Mouse (Mus musculus): Measurements from ENCODE around the gene BC025920. TPM values are rescaled to one million over a fixed set of nuclear protein-coding genes. Genes with fewer than 3 reads are reported as not detected.

BC025920 gene
- total RNA-seq, 1 experiment from 2014 or later: 2.6 TPM

DNA sequence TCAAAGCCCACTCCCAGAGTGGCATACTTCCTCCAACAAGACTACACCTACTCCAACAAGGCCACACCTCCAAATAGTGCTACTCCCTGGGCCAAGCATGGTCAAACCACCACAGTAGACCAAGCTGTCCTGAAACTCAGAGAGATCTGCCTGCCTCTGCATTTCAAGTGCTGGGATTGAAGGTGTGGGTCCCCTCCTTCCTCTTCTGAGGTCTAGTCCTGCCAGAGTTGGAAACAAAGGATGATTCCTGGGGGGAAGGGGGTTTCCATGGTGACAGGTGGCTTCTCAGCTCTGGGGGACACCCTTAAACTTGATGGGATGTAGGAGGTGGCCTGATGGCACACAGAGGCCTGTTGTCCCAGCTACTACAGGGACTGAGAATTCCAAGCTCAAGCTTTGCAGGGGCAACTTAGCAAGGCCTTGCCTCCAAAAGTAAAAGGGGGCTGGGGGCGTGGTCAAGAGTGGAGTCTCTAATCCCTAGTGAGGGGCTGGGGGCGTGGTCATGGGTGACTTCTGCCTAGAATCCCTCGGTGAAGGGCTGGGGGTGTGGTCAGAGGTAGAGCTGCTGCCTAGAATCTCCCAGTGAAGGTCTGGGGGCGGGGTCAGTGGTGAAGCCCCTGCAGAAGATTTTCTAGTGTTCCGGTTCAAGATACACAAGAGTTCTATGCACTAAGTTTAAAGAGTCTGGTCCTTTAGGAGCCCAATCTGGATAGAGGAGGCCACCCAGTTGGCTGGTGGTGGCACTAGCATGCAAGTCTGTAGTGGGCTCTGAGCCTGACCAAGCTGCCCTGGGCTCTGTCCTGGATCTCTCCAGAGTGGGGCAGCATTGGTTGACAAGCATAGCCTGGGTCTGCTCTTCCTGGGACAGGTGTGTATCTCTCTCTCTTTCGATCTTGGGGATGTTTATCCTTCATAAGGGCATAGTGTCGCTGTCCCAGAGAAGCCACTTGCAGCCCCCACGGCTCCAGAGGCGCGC is 31.7 kb upstream of the BC025920 start, which contains the start of gene Tle2:
TSS of gene Tle2 (plus strand) at position 481 of the 976 bp plus-strand sequence.
- no peak for DNase-seq

DNA sequence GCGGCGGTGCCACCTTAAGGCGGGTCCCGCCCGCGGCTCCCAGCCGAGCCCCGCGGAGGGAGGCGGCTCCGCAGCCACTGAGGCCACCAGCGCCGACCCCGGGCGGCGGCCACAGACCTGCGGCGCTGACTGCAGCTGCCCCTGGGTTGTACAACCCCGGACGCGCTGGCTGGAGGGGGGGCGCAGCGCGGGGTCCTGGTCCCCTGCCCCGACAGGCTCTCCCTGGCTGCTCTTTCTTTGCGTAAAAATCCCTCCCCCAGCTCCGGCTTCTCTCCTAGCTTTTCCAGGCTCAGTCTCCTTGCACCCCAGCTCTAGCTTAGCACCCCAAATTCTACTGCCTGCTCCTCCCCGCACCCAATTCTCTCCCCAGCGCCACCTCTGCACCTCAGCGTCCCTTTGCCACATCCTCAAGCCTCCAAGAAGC is 30.9 kb upstream of the BC025920 start:
- peak; percentile 70 for DNase-seq

DNA sequence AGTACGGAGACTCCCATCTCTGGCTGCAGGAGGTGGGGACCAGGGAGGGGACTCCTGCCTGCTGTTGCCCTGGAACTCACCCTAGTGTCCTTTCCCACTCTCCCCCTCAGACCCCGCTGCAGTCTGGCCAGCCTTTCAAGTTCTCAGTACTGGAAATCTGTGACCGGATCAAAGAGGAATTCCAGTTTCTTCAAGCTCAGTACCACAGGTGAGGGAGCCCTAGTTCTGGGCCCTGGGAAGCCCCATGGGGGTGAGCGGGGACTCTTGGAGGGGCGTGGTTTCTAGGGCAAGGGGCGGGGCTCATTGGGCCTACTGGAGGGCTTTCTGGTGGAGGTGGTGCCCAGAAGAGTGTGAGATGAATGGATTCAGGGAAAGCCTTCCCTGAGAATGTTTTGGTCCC is 30.4 kb upstream of the BC025920 start:
- no peak for DNase-seq

DNA sequence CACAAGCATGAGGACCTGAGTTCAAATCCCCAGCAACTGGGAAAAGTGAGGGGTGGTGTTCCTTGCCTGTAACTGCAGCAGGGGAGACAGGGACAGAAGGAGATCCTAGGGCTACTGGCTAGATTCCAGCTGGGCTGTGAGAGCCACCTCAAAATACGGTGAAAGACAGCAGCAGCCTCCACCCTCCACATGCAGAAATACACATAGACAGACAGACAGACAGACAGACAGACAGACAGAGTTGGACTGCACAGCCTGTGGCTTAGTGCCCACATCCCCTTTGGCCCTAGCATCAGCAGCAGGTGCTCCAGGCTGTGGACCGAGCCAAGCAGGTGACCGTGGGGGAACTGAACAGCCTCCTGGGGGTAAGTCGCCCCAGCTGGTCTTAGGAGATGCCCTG is 26.1 kb upstream of the BC025920 start:
- DNase-seq: no peak

DNA sequence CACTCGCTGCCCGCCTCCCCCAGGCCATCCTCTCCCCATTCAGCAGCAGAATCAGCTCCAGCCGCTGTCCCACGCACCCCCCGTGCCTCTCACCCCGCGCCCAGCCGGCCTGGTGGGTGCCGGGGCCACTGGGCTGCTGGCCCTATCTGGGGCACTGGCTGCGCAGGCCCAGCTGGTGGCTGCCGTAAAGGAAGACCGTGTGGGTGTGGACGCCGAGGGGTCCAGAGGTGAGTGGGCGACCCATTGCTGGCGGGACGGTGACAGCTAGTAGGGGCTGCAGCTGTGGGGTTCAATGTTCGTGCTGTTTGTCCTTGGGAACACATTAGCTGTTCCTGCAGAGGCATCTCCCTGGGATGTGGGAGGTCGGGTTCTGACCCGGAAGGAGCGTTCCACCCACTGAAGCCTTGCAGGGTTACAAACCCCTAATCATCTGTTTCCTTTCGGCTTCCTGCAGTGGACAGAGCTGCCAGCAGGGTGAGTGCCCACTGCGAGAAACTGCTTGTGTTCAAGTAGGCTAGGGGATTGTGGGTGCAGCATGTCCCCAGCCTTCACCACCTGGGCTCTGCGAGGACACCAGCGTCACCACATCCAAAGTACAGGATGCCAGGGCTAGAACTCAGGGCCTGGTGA is 25.5 kb upstream of the BC025920 start:
- DNase-seq: no peak

DNA sequence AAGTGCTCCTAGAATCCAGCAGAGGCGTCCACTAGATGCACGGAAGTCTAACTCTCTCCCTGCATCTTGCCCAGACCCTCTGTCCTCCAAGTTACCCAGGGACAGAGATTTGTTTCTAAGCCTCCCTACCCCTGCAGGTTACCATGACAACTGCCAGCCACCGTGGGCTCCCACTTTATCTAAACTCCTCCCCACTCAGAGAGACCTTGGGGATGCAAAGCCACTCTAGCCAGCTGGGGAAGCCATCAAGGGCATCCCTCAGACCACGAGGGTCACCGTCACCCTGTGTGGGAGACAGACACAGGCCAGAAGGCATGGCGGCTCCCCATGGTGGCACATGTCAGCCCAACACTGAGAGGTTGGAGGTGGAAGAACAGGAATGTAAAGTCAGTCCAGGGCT is 22.7 kb upstream of the BC025920 start:
- no peak for DNase-seq

DNA sequence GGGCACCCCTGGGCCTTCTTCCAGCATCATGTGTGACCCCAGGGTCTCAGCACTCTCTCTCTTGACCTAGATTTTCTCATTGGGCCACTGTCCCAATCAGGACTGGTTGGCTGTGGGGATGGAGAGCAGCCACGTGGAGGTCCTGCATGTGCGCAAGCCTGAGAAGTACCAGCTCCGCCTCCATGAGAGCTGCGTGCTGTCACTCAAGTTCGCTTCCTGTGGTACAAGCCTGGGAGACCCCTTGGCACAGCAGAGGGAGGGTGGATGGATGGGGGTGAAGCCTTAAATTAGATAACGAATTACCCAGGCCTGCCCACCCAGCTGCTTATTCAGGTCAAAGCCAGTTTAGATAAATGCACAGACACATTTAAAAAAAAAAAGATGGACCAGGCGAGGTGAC is 17.3 kb upstream of the BC025920 start:
- no peak for DNase-seq

DNA sequence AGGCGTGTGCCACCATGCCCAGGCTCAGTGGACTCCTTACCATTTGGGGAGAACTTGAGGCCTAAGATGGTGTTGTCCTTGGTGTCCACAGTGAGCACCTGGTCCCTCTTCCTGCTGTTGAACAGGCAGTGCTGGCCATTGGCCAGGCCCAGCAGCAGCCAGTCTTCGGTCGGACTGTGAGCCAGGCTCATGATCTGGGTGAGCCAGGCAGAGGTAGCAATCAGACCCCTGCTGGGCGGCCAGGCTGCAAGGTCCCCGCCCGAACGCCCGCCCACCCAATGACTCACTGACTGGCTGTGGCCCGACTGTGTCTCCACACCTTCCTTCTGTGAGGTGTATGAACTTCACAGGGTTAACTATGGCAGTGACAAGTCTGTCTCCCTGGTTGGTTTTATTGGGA is 14.2 kb upstream of the BC025920 start:
- DNase-seq: no peak

DNA sequence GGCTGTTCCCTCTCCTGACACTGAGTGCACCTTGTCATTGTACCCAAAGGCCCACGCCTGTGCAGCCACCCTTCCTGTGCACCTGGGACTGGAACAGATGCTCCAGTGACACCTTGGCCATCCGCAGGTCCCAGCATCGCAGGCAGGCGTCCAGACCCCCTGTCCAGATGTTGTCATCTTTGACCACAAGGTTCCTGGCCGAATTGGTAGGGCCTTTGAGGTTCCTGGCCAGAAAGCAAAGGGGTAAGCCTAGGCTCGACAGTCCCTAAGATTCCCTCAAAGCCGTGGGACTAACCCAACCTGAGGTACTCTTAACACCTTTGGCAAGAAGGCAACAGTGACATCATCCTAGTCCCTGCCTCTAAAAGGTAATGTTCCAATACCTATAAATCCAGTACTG is 13.4 kb upstream of the BC025920 start:
- DNase-seq: no peak

DNA sequence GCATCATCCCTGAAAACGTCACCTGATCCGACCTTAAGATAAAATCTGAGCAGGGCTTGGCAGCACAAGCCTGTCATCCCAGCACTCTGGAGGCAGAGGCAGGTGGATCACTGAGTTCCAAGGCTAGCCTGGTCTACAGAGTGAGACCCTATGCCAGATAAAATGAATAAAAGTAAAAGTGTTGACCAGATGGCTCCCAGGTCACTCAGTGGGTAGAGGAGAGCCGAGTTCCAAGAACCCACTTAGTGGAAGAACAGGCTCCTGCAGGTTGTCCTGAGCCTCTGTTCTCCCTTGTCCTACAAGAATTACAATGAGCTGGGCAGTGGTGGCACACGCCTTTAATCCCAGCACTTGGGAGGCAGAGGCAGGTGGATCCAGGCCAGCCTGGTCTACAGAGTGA is 12.8 kb upstream of the BC025920 start:
- no peak for DNase-seq

DNA sequence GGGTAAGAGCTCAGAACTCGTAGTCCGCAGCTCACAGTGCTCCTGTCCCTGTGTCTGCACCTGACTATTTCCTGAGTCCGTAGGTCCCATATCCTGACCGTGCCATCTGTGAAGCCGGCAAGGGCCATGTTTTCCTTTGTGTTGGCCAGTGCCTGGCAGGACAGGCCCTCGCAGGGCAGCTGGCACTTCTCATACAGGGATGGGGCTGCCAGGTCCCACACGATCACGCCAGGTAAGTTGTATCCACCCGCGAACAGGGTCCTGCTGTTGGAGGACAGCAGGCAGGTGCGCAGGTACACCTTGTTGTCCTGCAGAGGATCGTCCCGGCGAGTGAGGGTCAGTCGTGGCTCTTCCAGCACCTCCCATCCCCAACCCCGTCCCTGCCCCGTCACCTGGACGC is 12.1 kb upstream of the BC025920 start:
- no peak for DNase-seq

DNA sequence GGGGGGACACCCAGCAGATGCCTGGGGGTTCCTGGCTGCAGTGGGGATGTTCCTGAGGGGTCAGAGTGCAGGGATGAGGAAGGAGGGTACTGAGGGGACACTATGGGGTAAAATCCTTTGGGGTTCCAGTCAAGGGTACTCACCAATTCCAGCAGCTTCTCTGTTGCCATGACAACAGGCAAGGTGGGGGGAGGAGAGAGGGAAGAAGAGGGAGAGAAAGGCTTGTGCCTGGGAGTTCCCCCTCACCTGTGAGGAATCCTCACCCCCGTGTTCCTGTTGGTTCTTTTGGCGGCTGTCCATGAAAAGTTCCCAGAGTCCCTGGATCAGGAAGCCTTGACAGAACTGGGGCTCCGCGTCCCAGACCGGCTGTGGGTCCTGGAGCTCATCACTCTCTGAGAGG is 10.5 kb upstream of the BC025920 start:
- no peak for DNase-seq

DNA sequence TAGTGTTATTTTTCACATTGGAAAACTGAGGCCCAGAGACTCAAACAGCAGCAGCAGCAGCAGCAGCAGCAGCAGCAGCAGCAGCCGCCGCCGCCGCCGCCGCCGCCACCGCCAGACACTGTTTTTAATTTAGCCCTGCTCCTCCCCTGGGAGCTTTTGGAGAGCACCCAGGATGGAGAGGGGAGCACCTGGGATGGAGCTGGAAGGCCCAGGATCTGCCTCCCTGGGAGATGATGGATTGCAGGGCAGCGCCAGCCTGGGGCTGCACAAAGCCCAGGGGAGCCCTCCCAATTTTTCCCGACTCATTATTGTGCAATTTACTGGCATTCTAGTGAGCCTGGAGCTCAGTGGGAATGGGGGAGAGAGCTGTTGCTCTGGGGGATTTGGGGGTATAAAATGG is 9.5 kb upstream of the BC025920 start:
- DNase-seq: no peak

DNA sequence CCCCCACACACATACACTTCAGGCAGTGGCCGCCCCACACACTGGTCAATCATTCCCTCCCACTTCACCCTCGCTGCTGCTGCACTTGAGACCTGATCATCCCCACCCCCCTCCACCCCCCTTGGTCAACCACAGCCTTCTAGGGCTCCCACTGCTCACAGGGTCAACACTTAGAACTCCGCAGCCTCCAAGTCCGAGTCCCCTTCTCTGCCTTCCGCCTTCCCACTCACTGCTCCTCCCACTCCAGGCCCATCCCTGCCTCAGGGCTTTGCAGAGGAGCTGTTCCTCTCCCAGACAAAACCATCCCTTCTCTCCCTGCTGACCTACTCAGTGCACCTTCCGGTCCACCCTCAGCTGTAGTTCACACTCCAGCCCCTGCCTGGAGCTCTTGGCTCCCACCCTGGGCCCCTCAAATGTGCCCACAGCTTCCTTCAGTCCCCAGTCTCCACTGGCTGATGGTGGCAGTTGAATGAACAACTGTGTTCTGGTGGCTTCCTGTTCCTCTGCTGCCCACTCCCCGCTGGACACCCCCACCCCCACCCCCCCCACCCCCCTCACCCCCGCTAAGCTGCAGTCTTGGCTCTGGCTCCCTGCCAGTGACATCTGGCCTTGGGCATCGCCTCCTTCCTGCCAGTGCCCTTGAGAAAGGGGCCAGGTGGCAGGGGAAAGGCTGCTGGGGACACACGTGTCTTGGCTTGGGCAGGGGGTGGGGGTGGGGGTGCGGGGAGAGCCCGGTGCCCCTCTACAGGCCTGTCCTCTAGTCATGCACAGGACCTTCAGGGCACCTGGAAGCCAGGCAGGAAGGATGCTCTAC is 8.7 kb upstream of the BC025920 start:
- DNase-seq: peak; percentile 70

DNA sequence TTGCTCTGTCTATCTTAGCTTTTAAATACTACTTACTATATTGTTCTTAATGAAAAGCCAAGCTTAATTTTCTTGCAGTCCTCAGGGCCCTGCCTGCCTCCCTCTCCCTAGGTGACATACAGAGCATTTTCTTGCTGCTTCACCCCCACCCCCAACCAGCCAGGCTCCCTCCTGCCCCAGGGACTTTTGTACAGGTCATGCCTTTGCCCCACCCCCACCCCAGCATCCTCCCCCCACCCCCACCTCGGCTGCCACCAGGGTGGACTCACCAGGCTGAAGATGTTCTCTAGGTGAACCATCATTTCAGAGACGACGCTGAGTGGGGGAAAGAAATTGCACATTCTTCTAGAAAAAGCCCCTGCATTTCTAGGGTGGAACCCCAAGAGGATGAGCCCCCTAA is 7.7 kb upstream of the BC025920 start:
- no peak for DNase-seq

DNA sequence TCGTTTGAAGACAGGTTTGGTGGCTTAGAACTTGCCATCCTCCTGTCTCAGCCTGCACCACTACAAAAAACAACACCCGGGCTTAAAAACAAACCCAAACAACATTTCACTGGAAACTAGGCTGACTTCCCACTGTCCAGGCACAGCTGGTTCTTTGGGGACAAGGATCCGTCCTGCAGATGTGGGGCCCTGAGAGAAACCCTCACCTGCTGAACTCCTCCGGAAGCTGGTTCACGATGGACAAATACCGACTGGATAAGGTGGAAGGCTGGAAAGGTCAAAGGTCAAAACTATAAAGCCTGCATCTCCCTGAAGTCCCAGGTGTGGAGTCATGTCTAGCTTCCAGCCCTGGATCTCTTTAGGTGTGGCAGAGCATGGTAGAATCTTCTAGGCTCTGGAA is 7.2 kb upstream of the BC025920 start:
- DNase-seq: no peak

DNA sequence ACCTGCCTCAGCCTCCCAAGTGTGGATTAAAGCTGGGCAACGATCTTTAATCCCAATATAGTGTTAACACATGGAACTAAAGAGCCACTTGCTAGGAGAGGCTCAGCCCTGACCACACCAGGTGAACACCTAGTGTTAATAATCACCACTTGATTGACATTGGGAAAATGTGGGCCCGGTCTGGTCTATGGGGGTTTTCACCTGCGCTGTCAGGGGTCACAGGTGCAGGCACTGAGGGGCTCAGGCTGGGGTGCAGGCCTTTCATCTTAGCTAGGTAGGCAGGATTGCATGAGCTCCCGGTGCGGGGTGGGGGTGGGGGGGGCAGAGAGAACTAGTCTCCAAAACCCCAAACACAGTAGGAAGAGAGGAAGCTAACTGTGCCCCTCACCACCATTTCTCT is 6.4 kb upstream of the BC025920 start:
- no peak for DNase-seq

DNA sequence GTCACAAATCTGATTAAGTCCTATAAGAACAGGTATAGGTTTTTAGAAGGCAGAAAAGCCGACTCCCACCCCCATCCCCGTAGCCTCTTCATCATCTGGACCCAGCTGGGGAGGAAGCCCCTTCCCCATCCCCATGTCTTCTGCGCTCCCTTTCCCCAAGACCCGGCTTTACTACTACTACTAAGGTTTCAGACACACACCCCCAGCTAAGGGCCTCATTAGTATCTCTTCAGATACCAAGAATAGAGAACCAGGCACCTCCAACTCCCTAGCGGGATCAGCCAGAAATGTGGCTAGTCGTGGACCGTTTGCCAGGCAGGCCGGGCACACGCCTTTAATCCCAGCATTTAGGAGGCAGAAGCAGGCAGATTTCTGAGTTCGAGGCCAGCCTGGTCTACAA is 6.0 kb upstream of the BC025920 start:
- no peak for DNase-seq

DNA sequence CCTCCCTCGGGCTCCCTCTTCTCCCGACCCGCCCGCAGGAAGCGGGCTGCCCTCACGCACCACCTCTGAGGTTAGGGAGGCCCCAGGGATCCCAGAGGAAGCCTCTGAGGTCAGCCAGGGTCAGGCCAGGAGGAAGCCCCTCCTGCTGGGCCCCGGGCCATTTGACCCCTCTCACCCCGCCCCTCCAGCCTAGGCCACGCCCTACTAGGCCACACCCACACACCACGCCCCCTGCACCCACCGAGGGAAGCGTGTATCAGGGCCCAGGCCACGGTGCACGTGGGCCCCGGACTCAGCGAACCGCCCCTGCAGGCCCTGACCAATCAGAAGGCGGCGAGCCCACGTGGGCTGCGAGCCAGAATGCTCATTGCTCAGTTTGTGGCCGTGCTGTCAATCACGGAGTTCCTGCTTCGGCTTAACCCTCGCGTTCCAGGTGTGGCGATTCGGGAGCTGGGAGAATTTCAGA is 5.3 kb upstream of the BC025920 start, which contains the start of gene Tle6:
TSS of gene Tle6 (minus strand) at position 336 of the 466 bp plus-strand sequence.
- peak; percentile 98 for DNase-seq

DNA sequence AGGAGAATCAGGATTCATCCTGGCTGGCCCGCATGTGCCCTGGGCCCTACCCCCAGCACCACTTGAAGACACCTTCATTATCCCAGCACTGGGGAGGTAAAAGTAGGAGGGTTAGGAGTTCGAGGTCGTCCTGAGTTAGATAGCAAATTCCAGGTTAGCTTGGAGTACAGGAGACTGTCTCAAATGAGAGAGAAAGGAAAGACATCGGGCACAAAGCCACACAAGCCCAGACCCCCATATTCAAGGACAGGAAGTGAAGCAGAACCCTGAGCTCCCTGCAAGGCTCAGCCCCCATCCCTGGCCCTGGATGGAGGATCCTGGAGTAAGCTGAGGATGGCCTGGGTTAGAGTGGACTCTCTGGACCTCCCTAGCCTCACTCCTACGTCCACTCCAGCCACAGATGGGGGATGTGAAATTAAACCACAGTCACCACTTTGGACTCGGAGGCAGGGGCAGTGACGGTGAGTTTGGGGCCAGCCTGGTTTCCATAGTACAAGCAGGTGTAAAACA is 4.6 kb upstream of the BC025920 start:
- DNase-seq: no peak

DNA sequence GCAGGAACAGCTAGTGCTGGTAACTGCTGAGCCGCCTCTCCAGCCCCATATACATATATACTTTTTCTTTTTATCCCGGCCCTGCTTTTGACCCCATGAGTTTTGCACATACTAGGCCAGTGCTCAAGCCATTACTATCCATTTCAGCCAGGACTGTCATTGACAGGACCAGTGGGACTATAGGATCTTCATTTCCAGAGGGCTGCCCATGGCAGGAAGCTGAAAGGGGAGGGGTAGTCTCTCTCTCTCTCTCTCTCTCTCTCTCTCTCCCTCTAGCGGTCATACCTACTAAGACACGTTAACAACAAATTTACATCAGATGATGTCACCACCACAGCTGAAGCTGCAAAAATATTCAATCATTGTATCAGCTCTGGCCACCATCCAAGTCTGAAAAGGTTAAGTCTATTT is 3.3 kb upstream of the BC025920 start:
- no peak for DNase-seq
